Mouse (Mus musculus): Measurements from ENCODE around the gene Mfsd4b2.

GRCm38 (mm10) chr10:39926616-39927139 is at the start of gene Mfsd4b2:
- no peak for TF ChIP-seq CTCF (IDR thresholded peaks at IDR 0.05; ENCODE audit: low read depth, low read length)
- no peak for TF ChIP-seq POLR2A (IDR thresholded peaks at IDR 0.05; ENCODE audit: insufficient read depth, low read length)

All from ES-Bruce4 (cell line).